Mouse (Mus musculus) lung, postnatal 0 days (tissue): ENCODE results near the gene Akt1.

Source experiments
- CTCF ChIP-seq: IDR thresholded peaks from 2 replicates; pipeline ENCODE4 v1.5.1; 2016; ENCODE audit warnings: antibody characterized with exemption, mild to moderate bottlenecking
- EP300 ChIP-seq: IDR thresholded peaks from 2 replicates; pipeline ENCODE4 v1.6.1; 2016; ENCODE audit warnings: antibody characterized with exemption, mild to moderate bottlenecking, control low read depth

- TF ChIP-seq CTCF (peak; percentile 99), EP300 (no peak)
Observed at GRCm38 (mm10) chr12:112653157-112653824, 21.4 kb downstream of the Akt1 start.
